Mouse (Mus musculus): ENCODE results near the gene Slc16a13.
"Not testable (repeated sequence)": the region's sequence is repeated elsewhere in the genome, so short reads cannot be mapped to it uniquely, and the experiment has no call there.

Slc16a13 gene

GRCm38 (mm10) chr11:70172298-70172697 is 48.6 kb downstream of the Slc16a13 start:
- in situ Hi-C loops (cut with MboI, MseI), result loop anchor here (5.0 kb wide), 1 partner anchor 35 kb away; no protein-coding TSS in a partner anchor

GRCm38 (mm10) chr11:70171847-70172246 is 49.0 kb downstream of the Slc16a13 start:
- in situ Hi-C loops (cut with MboI, MseI), result loop anchor here (5.0 kb wide), 1 partner anchor 35 kb away; no protein-coding TSS in a partner anchor

GRCm38 (mm10) chr11:70171181-70171580 is 49.7 kb downstream of the Slc16a13 start:
- in situ Hi-C loops (cut with MboI, MseI), result loop anchor here (5.0 kb wide), 1 partner anchor 34 kb away; no protein-coding TSS in a partner anchor

GRCm38 (mm10) chr11:70170291-70170690 is 50.6 kb downstream of the Slc16a13 start:
- in situ Hi-C loops (cut with MboI, MseI), result loop anchor here (5.0 kb wide), 1 partner anchor 33 kb away; no protein-coding TSS in a partner anchor

GRCm38 (mm10) chr11:70169471-70169870 is 51.4 kb downstream of the Slc16a13 start:
- in situ Hi-C loops (cut with MboI, MseI), result not testable (repeated sequence)

- in situ Hi-C loops (cut with MboI, MseI), result no loop called here
These were observed 52.7 kb downstream of the Slc16a13 start for GRCm38 (mm10) chr11:70168136-70168535.

Data from regulatory T cell (primary cell).